Mouse (Mus musculus) frontal cortex, postnatal 10 days (tissue): ENCODE data around the gene Sorl1.

Source experiments
- DNase-seq, 2 experiments: peaks; one replicate each; pipeline ENCODE4 v3.0.0; 2022; ENCODE audit warnings: low spot score in 2 of 2, mixed read lengths in 1 of 2

Gene Sorl1

DNA sequence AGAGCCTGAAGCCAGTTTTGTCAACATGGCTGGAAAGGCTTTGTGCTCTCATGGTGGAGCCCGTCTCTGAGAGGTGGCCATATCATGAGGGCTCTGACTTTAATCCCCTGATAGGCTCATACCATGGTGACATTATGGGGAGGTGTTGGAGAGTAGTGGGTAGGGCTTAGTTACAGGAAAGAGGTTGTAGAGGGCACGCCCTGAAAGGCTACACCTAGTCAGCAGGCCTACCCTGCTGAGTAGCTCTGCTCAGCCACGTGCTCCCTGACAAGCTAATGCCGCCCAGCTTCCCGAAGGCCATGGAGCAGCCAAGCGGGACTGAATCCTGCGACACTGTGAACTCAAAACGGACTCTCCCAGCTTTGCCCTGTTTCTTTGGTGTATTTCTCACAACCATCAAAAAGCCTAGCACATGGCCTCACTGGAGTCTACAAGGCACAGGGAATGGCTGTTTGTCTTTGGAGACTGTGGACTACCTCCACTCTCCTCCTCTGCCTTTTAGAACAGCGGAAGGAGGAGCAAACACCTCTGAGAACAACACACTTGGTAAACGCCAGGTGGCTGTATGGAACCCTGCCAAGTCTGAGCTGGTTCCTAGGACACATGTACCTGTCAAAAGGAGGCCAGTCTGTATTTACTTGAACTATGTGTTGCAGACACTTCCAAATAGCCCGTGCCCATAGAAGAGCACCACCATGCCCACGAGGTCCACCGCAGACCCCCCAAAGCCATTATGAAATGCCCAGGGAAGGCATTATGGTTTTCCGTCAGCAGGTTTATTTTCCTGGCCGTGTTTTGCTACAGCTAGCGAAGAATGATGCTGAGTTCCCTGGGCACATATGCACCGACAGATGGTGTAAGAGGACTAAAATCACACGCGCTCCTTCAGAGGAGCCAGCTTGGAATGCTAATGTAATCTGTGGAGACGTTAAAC is 69.5 kb downstream of the Sorl1 start:
- peak; percentile 39 to 55 for DNase-seq

DNA sequence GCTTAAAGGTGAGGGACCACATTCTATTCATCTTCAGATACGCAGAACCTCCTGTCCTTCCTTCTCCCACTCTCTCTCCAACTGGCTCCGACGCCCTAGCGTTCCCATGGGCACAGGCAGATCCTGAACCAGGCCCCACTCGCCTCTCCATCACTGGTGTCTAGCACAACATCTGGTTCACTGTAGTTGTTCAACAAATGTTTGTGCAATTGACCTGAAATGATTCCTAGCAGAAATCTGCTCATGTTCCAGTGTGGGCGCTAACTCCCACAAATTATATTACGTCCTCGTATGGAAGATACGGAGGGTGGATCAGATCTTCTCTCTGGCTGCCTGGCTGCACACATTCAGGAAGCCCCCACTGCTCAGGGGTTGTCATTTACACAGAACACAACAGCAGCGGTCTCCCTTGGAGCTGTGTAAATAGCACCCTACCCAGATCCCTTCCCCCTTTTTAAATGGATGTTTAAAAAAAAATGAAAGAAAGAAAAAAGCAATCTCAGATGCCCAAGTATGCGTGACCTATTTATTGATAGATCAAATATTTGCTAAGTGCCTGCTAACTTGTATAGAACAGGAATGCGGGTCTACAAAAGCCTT is 70.4 kb downstream of the Sorl1 start:
- no peak for DNase-seq

DNA sequence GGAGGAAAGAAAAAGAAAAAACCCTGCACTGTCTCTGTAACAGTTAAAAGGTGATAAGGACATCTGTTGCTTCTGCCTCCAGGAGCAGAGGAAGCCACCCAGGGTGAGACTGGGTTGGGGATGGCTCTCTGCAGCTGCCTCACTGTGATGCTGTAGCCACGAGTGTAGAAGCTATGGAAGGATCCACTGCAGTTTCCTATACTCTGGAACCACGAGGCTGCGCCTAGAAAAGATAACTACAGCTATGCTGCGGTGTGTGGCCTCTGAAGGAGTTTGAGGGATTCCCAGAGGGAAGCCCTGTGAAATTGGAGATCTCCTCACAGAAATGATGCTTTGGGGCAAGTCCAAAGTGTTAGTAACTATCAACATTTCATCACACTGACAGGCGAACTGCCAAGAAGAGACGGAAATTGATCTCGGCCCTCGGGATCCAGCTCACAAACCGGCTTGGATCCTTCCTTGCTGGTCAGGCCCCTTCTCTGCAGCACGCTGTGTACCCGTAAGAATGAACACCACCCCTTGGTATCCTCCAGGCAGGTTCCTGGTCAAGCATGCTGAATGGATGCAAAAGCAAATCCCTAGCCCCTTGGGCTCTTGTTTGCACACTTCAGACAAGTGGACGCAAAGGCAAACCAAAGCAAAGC is 71.3 kb downstream of the Sorl1 start:
- DNase-seq, result no peak

DNA sequence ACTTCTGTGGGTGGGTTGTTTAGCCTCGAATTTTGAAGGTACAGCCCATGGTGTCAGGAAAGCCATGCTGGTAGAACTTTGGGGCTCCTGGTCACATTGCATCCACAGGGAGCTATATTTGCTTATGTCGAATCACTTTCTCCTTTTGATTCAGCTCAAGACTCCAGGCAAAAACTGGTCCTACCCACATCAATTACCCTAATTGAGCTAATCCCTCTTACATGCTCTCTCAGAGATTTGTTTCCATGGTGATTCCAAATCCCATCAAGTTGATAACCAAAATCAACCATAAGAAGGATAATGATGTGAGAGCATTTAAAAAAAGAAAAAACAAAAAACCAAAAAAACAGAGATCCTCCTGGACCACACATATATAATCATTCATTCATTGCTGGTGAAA is 75.6 kb downstream of the Sorl1 start:
- DNase-seq, result no peak

DNA sequence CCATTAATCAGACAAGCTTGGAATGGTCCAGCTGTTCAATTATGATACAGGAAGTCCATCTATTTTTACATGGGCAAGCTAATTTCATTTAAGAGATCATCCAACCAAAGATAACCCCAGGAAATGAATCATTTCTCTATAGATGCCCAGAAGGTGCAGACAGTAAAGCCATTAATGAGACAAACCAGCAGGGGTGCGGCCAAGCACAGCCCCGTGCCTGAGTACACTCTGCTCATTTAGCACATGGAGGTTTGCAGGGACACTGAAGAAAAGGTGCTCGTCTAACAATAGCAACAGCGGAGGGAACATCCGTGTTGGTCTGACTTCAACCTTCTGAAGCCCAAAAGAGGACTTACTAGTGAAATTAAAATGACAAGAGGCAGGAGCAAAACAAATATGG is 76.3 kb downstream of the Sorl1 start:
- DNase-seq, result no peak

DNA sequence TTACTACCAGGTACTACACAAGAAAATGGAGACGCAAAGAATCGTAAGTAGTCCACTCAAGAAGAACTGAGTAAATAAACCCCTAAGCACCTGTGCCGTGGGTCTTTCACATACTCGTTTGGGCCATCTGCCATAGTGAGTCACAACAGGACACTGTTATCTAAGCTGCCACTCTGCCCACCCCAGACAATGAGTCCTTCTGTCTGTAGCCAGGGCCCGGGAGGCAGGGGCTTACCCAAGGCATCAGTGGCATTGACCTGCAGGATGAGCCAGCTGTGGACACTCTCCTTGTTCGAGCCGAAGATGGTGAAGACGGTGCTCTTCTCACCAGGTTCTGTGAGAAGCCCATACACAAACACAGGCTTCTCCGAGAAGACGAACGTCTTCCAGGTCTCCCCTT is 77.8 kb downstream of the Sorl1 start:
- DNase-seq, result no peak

DNA sequence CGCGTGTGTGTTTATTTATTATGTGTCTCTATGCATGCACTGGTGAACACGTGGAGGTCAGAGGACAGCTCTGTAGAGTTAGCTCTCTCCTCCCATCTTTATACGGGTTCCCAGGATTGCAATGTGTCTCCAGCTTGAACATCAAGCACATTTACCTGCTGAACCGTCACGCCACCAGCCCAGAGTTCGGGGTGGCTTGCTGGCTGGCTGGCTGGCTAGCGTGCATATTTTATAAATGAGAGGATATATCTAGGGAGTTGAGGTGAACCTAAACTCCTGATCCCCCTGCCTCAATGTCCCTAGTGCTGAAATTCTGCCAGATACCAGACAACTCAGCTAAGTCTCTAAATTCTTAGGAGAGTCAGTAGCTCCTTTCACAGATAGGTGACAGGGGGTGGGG is 79.4 kb downstream of the Sorl1 start:
- no peak for DNase-seq

DNA sequence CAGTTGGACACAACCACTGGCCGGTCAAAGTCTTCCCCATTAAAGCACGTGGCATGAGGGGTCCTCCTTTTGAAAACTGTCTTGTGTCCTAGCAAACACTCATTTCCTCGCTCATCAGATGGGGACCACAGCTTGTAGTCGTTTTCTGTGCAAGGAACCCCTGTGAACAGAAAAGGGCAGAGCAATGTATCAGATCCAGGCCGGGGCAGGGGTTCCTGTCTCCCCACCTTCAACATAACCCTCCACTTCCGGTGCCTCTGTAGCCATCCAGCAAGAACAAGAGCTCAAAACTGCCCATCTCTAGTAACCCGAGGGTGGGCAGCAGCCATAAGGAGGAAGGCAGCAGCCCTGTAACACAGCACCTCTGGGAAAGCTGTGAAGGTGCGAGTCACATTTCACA is 80.2 kb downstream of the Sorl1 start:
- no peak for DNase-seq

DNA sequence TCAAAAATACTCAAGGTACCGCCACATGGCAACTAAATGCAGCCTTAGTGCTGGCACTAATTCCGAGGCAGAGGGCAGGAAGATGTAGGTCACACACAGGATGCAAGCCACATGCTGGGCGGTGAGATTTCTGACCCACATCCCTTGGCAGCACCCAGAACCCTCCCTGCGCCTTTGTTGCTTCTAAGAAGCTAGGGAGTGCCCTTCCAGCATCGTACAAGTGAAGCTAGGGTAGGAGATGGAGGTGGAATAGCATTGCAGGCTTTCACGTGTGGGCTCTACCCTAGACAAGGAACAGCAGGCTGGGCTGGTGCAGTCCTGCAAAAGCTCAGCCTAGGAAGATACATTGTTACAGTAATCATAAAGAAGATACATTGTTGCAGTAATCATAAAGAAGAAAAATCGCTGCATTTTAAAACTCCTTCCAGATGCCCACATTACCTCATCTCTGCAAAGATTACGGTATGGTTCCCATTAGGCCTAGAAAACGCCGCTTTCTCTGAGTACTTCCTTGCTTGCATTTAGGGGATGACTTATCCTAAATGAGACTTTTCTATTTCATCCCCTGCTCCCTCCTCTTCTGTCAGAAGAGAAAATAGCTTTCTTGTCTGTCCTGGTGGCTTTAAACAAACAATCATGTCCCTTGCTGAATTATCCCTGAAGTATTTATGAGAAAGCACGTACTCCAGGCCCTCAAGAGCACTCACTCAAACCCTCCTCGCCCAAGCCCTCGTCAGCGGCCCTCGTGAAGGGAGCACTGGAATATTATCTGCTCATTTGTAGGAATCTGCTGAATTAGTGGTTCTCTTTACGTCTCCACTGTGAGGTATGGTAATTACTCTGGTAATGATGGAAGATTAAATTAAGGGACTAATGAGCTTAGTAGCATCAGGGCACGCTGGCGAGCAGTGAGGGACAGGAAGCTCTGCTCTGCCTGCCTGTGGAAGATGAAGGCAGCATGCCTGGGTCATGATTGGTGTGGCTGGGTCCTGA is 84.8 kb downstream of the Sorl1 start:
- no peak for DNase-seq

DNA sequence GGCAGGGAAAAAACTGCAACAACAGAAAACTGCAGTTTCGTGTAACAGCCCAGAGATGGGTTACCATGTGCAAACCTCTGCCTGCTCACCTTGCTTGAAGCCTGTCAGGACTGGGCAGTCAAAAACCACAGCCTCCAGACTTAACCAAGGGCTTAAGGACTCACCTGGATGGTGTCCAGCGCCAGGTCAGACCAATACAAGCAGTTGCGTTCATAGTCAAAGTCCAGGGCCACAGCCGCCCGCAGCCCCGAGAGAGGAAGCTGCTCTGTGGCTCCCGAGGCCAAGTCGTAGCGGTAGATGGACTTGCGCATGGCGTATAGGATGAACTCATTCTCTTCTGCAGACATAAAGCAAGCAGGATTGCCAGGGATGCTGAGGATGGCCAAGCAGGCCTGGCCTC is 87.2 kb downstream of the Sorl1 start:
- no peak for DNase-seq

DNA sequence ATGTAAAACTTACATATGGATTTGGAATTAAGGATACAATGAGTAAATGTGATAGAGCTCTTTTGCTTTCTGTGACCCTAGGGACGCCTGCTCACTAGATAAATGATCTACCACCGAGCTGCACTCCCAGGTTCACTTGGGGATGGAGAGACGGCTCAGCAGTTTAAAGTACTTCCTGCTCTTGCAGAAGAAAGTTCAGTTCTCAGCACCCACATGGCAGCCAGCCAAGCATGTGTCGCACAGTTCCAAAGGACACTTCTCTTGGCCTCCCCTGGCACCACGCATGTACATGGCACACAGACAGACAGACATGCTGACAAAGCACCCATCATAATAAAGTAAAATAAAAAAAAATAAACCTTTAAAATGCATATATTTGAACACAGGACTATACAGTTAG is 88.1 kb downstream of the Sorl1 start:
- DNase-seq, result no peak

DNA sequence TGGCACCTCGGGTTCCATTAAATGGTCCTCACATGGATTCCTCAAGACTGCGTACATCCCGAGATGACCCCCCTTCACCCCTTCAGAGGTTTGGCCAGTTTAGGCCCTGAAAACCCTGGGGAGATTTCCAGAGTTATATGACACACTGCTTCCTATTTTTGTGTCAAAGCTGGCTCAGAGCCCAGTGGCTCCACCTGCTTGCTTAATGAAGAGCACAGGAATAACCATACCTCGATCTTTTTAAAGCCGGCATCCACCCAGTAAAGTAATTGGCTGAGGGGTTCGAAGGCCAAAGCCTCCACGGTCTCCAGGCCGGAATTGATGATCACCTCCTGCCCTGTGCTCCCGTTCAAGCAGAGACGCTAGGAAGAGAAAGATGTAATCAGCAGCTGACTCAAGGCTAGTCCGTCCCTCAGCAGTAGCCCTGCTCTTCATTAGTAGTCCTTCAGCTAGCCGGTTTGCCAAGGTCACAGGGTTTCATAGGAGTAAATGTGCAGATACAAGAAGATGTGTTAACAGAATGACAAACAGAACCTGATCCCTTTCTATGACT is 88.8 kb downstream of the Sorl1 start:
- no peak for DNase-seq

DNA sequence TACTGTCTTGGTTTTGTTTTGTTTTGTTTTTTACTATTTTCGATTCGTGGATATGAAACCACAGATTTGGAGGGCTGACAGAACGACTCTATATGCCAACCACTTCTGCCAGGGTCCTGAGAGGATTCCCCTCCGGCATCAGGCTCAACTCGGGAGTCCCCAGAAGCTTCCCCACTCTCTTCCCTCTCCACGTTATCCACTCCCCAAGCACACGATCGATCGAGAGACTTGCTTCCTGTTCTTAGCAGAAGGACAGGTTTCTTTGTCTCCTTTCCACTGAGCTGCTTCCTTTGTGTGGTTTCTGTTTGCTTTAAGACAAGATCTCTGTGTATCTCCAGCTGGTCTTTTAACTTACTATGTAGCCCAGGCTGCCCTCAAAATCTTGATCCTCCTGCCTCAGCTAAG is 90.0 kb downstream of the Sorl1 start:
- DNase-seq, result no peak

DNA sequence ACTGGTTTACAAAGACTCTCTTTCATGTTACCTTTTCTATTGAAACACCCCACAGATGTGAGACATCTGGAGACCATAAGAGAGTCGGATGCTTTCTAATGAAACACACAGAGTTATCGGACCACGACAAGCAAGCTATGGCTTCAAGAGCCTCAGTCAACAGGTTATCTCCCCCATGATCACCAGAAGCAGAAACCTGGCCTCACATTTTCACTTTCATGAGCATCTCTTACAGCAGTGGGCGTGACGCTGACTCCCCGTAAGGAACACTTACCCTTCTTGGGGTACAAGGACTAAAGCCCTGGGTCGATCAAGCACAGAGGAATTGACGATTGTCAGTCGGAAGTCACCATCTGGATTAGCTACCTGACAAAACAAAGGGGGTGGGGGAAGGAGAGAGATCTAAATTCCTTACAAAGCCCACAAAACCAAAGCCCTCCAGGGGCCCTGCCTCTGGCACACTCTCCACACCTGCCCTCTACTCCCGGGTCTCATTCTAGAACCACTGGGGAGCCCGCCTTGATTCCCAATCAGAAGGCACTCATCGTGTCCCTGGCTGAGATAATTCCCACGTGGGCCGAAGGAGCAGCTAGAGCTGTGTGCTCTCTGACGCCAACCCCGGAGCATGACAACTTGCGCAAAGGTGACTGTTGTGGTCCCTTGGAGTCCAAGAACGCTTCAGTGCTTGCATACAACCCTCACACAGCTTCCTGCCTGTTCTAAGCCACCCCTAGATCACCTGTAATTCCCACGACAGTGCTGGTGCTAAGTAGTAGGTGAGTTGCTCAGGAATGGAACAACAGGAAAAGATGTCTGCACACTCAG is 90.6 kb downstream of the Sorl1 start:
- no peak for DNase-seq

DNA sequence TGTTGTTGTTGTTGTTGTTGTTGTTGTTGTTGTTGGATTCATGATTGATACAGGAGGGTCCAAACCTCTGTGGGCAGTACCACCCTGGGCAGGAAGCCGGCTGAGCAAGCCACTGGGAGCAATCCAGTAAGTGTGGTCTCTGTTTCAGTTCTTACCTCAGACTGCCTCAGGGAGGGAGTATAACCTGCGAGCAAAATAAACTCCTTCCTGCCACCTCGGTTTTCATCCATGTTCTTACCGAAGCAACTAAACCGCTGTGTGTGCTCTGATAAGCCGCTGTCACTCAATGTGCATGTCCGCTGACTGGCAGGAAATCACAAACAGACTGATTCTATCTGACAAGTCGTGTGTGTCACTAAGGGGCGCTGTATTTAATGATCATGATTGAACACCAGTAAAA is 91.7 kb downstream of the Sorl1 start:
- no peak for DNase-seq

DNA sequence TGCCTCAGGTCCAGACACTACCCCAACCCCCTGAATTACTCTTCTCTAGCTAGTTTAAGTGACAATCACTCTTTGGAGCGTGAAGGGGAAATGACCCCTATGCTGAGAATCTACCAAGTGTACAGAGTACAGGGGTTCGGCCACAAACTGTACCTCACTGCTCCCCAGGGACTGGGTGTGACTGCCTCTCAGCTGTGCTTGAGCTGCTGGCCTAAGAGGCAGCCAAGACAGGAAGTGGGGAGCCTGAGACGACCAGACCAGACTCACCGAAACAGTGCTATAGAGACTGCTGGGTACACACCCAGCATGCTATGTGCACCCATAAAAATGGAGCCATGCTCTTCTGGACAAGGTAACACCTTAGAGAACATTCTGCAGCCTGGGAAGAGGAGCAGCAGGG is 95.3 kb downstream of the Sorl1 start:
- no peak for DNase-seq

DNA sequence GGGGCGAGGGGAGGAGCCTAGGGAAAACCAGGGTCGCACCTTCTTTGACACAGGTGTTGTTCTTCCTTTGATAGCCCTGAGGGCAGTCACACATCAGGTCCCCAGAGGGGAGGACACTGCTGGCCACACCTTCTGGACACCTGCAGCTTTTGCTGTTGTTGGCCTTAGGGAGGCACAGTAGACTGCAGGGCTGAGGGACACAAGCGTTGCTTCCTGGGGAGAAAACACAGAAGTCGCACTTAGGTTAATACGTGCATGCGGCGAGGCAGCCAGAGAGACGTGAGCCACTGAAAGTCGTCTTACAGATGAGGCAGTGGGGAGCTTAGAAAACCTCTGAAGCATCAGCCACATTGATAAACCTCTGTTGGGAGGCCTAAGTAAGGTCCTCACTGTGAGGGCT is 99.8 kb downstream of the Sorl1 start:
- DNase-seq, result no peak

DNA sequence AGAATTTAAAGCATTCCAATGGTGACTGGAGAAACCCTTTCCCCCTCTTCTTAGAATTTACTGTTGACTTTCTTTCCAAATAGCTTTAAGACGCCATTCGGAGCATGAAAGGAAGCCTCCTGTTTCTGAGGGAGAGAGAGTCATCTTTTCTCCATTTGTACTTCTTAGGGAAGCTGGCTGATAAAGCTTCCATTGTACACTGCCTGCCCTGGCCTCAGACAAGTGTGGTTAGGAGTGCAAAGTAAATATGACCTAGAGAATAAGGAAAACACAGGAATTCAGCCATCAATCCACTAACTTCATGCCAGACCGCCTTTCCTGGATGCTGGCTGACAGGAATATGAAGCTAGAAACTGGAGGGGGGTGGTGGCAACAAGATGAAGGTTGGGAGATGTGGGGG is 100.7 kb downstream of the Sorl1 start:
- no peak for DNase-seq

DNA sequence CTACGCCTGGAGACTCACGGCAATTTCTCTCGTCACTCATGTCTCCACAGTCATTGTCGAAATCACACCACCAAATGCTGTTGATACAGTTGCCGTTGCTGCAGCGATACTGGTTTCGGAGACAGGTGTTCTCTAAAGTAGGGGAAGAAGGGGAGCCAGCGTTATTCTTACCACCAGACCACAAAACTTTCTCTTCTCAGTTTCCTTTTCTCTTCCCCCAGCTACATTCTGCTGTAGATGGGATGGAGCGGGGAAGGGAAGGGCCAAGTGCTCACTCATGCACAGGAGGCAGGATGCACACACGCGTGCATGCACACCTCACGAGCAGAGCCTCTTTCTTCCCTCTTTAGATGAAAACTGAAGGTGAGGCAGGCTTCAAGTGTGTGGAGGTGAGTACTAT is 101.8 kb downstream of the Sorl1 start:
- DNase-seq, result no peak

DNA sequence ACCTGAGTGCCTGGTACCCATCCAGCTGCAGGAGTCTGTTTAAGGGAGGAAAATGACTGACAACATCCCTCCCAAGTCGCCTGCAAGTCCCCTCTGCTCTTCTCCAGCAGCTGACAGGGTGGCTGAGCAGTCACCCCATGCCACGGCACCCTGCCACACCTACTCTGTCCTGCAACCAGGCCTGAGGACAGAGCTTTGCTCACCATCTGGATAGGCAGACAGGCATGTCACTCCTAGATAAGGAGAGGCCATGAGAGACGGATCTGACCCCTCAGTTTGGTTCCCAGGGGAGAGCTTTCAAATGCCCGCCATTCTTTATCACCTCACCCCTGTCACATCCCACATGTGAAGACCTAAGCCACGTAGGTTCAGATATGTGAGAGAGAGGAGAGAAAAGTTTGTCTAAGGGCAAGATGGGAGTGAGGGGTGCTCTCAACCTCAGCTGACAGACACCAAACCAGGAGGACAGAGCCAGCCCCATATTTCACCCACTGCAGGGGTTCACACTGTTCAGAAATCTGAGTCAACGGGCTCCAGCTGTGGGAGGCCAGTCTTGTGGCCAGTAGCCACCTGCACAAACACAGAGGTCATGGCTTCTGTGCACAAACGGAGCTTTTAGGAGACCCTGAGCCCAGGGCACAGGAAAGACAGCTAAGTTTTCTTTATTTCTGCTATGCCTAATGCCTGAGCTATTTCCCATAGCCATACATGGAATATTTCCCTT is 104.6 kb downstream of the Sorl1 start:
- no peak for DNase-seq
